Mouse (Mus musculus) spleen, embryonic (tissue): ENCODE measurements at regions not wholly inside any gene's neighbourhood (a gene's known extent, or its start where the extent isn't known, plus 50 kb on each side); places are given as distances from the start of the nearest gene placed in this dataset.

Source experiments
- CTCF ChIA-PET: fragments of 350-600 bp; sonication (Branson Sonifier 250); formaldehyde crosslinking; loops from one replicate; lab custom pipeline; 2022; lab: Charles Lee

GRCm38 (mm10) chr13:38281712-38282111 lies 63.2 kb upstream of the Bmp6 start:
- CTCF ChIA-PET: no interaction called here

DNA sequence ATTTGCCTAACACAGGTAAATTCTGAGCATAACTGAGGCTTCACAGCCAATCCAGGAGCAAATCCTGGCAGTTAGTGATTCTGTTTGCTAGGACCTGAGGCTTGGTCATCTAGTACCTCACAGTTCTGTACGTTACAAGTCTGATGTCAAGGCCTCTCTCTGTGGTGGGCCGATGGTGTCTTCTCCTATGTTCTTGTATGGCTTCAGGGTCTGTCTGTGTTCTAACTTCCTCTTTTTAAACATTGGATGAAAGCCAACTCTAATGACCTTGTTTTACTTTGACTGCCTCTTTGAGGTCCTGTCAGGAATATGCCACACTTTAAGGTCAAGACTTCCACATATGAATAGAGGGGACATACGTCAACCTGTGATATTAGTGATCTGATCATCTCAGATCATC lies 56.9 kb upstream of the Bmp6 start:
- CTCF ChIA-PET: no interaction called here

DNA sequence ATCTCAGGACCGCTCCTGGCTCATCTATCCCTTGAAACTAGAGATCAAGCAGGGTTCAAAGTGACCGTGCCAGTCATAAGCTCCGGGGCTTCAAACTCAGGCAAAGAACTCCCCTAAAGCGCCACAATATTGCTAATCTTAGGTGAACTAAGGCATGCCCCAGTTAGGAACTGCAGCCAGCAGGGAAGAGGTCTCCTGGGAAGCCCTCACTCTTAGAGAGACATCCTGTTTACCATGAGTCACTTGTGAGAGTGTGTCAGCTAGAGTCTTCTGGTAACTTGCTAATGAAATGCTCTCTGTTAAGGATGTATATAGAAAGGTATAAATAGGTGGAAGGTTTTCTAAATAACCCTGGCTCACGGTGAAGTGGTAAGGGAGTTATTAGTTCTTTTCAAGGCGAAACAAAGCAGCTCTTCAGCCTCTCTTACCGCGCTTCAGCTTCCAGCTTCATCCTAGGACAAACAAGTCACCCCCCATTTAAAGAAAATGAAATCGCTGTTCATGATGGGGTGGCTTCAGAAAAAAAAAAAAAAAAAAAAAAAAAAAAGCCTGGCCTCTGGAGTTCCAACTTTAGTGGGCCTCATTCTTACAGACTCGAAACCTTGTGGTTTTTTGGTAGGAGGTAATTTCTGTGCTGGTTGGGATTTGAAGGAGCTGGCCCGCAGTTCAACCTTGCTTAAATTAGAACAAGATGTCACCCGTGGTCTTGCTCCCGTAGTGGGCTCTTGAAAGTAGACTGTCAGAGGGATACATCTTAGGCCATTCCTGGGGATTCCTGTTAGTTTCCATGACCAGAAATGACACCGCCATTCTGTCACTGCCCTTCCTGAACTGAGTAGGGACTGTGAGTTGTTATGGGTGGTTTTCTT lies 56.1 kb upstream of the Bmp6 start:
- CTCF ChIA-PET: interaction anchor here (0.7 kb wide), 2 partner anchors 15 to 154 kb away, joined by 3 to 8 read pairs; no protein-coding TSS in a partner anchor

DNA sequence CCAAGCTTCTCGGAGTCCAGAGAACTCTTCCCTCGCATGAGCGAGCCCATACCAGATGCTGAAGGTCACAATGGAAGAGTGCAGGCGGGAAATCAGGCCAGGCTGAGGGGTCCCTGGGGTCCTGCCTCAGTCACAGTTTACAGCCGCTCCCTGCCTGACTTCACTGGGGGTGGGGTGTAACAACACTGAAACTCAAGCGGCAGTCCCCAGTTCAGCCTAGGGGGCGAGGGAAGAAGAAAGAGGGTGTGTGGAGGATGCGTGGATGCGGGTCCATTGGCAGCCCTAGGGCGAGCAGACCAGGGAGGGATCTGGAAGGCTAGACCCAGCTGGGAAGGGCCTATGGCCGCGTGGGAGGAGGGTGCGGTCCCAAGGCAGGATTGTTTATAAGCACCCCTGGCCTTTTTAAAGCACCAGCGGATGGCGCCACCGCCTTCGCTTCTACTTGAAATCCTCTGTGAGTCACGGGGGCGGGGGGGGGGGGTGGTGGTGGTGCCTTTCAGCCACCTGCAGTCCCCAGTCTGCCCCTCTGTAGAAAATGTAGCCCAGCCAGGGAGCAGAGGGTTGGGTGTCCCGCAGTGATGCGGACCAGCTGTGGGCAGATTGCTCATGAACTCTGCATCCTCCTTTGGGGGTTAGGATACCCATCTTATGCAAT lies 54.5 kb upstream of the Bmp6 start:
- CTCF ChIA-PET: interaction anchor here (0.7 kb wide), 1 partner anchor 52 kb away, joined by 12 read pairs; no protein-coding TSS in a partner anchor

- CTCF ChIA-PET: no interaction called here
Observed at GRCm38 (mm10) chr13:38291487-38291886, 53.4 kb upstream of the Bmp6 start.
